Mouse (Mus musculus): ENCODE measurements around the gene Ntn4.

DNA sequence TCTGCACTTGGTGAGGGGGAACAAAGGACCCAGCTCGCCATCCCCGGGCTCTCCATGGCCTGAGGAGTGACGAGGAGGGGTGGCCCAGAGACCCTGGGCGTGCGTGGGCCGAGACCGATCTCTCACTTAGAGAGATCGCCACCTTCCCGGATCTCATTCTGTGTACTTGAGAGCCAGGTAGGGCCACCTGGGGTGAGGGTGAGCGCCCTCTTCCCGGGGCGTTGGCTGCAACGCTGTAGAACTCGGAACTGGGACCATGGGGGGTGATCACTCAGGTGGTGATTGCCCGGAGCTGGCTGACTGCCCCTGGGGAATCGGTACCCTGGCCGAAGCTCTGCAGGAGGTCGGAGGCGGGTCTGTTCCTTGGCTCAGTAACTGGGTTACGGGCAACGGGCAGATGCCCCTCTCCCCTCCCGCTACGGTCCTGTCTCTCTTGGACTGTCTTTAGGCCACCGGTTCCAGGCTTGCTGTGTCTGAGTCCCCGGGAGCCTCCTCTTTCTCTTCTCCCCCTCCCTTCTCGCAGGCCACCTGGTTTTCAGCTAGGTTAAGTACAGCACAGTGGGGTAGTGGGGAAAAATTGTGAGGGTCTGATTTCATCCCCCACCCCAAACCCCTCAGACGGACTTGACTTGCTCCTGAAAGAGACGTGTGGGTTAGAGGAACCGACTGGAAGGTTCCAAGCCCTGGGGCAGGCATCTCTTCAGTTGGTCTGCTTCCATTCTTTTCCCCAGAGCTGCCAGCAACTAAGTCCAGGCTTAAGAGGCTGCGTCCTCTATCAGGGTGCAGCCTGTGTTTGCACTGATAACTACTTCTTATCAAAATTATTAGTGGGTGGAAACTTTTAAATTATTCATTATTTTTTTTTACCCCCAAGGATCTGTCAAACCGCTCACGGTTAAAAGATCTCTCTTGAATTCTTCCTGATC lies 1.6 kb downstream of the Ntn4 start:
- TF ChIP-seq CTCF (IDR thresholded peaks at IDR 0.05; ENCODE audit: borderline replicate concordance, extremely low read depth, insufficient read depth, insufficient read length) (no peak), POLR2A (IDR thresholded peaks at IDR 0.05; ENCODE audit: borderline replicate concordance, extremely low read depth, insufficient read depth, insufficient read length, poor library complexity, severe bottlenecking) (0 out of 2 replicates have a peak, but pooled peaks have one; percentile 13)
